Mouse (Mus musculus) liver, adult 2 months (tissue): ENCODE measurements around the gene Tor4a.

ENCODE experiments used
- CTCF ChIP-seq: fragments of 200-500 bp; IDR thresholded peaks from 2 replicates; pipeline ENCODE4 v1.5.1; 2011; ENCODE audit warnings: low read depth, low read length, control low read depth
- POLR2A ChIP-seq: fragments of 200-500 bp; IDR thresholded peaks from 2 replicates; pipeline ENCODE4 v1.6.1; 2011; ENCODE audit warnings: low read length, control low read depth; ENCODE audit not compliant: insufficient read depth; ENCODE audit errors: extremely low read depth

- TF ChIP-seq CTCF (no peak), POLR2A (no peak)
These were observed 2.7 kb downstream of the Tor4a start for GRCm38 (mm10) chr2:25194006-25194405.
